Mouse (Mus musculus): ENCODE results near the gene Cd38.

DNA sequence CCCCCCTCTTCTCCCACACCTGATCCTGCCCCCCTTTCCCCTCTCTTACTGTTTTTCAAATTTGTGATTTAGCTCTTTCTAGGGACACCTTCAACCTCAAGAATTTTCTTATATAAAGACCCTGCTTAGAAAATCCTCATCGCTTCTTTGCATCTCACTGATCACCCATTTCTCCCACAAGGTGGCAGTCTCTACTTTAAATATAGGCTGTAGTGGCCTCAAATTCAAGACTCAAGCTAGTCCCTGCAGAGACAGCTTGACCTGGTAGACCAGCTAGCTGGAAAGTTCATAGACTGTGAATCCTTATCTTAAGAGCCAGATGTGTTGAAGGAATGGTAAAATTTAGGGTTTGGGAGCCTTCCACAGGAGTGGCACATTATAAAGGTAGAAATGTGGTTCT lies 24.0 kb downstream of the Cd38 start:
- TF ChIP-seq CTCF (IDR thresholded peaks at IDR 0.05; ENCODE audit: low read depth, low read length) (no peak), EP300 (IDR thresholded peaks at IDR 0.05; ENCODE audit: insufficient read depth, low read depth, low read length) (no peak), POLR2A (IDR thresholded peaks at IDR 0.05; ENCODE audit: insufficient read depth, low read length) (no peak)
